Mouse (Mus musculus) megakaryocyte-erythroid progenitor cell, adult 5-6 weeks (primary cell): ENCODE results near the gene Gm42957. TPM values are rescaled to one million over a fixed set of nuclear protein-coding genes. Genes with fewer than 3 reads are reported as not detected.

Source experiments
- ATAC-seq: replicated peaks from 2 replicates; pipeline ENCODE4 v1.8.0; 2016; ENCODE audit warnings: mild to moderate bottlenecking, inconsistent platforms; ENCODE audit not compliant: severe bottlenecking, poor library complexity, low FRiP score, low TSS enrichment
- total RNA-seq, 2 experiments: library from RNA; stranded (forward) in 1 of 2; stranded (reverse) in 1 of 2; fragments of 200-1000, 215-1000 nt in 1 of 2; fragments of >200 nt in 1 of 2; fragmentation: Nextera tagmentation in 1 of 2; gene quantifications; 2 replicates each; pipeline ENCODE4 v1.2.3; 2014 to 2017

The Gm42957 gene
- total RNA-seq, 2 experiments from 2014 or later, result 0.50 TPM; not detected in 1

GRCm38 (mm10) chr3:96696766-96697732 lies 61.8 kb downstream of the Gm42957 start:
- ATAC-seq, result peak; percentile 75

- no peak for ATAC-seq
Observed at GRCm38 (mm10) chr3:96698993-96699690, 63.9 kb downstream of the Gm42957 start.

- ATAC-seq, result no peak
Observed at GRCm38 (mm10) chr3:96700376-96700775, 65.1 kb downstream of the Gm42957 start.

GRCm38 (mm10) chr3:96701003-96701402 lies 65.7 kb downstream of the Gm42957 start:
- no peak for ATAC-seq

Other genes with a start within 250 kb of the Gm42957 start
- gene BC107364, start 183.2 kb upstream of the Gm42957 start, total RNA-seq (2014; fragmentation: Nextera tagmentation), result not detected in 2 replicates
- not detected in 2 replicates for gene BC107364, start 183.2 kb upstream of the Gm42957 start, total RNA-seq (2017)
- not detected in 2 replicates for gene Hfe2, start 110.3 kb upstream of the Gm42957 start, total RNA-seq (2014; fragmentation: Nextera tagmentation)
- gene Hfe2, start 110.3 kb upstream of the Gm42957 start, total RNA-seq (2017), result not detected in 2 replicates
- 257 and 274 TPM in 2 replicates for gene Txnip, start 77.5 kb upstream of the Gm42957 start, total RNA-seq (2014; fragmentation: Nextera tagmentation)
- 121 and 224 TPM in 2 replicates for gene Txnip, start 77.5 kb upstream of the Gm42957 start, total RNA-seq (2017)
- not detected in 2 replicates for gene Gm16253, start 58.5 kb upstream of the Gm42957 start, total RNA-seq (2014; fragmentation: Nextera tagmentation)
- not detected in 2 replicates for gene Gm16253, start 58.5 kb upstream of the Gm42957 start, total RNA-seq (2017)
- gene Polr3gl, start 41.3 kb upstream of the Gm42957 start, total RNA-seq (2014; fragmentation: Nextera tagmentation), result 18.4 and 38.1 TPM in 2 replicates
- 56.0 and 72.8 TPM in 2 replicates for gene Polr3gl, start 41.3 kb upstream of the Gm42957 start, total RNA-seq (2017)
- gene Ankrd34a, start 38.8 kb upstream of the Gm42957 start, total RNA-seq (2014; fragmentation: Nextera tagmentation), result not detected in 2 replicates
- not detected in 2 replicates for gene Ankrd34a, start 38.8 kb upstream of the Gm42957 start, total RNA-seq (2017)
- 0.25 and 0.72 TPM in 2 replicates for gene Lix1l, start 34.3 kb upstream of the Gm42957 start, total RNA-seq (2014; fragmentation: Nextera tagmentation)
- gene Lix1l, start 34.3 kb upstream of the Gm42957 start, total RNA-seq (2017), result 0.72 and 0.94 TPM in 2 replicates
- gene Rbm8a, start 5.5 kb upstream of the Gm42957 start, total RNA-seq (2014; fragmentation: Nextera tagmentation), result 174 and 189 TPM in 2 replicates
- gene Rbm8a, start 5.5 kb upstream of the Gm42957 start, total RNA-seq (2017), result 95.5 and 108 TPM in 2 replicates
- 23.1 and 49.5 TPM in 2 replicates for gene Pex11b, start 98 bp upstream of the Gm42957 start, total RNA-seq (2014; fragmentation: Nextera tagmentation)
- gene Pex11b, start 98 bp upstream of the Gm42957 start, total RNA-seq (2017), result 9.7 and 17.3 TPM in 2 replicates
- 0.10 and 4.4 TPM in 2 replicates for gene Itga10, start 10.1 kb downstream of the Gm42957 start, total RNA-seq (2014; fragmentation: Nextera tagmentation)
- gene Itga10, start 10.1 kb downstream of the Gm42957 start, total RNA-seq (2017), result 0.08 and 0.28 TPM in 2 replicates
- gene Ankrd35, start 34.7 kb downstream of the Gm42957 start, total RNA-seq (2014; fragmentation: Nextera tagmentation), result 0.17 TPM in 1 of 2 replicates, not detected in the other
- gene Ankrd35, start 34.7 kb downstream of the Gm42957 start, total RNA-seq (2017), result 0.11 TPM in 1 of 2 replicates, not detected in the other
- 11.0 and 14.2 TPM in 2 replicates for gene Pias3, start 60.9 kb downstream of the Gm42957 start, total RNA-seq (2014; fragmentation: Nextera tagmentation)
- gene Pias3, start 60.9 kb downstream of the Gm42957 start, total RNA-seq (2017), result 1.7 and 2.9 TPM in 2 replicates
- not detected in 2 replicates for gene Nudt17, start 73.1 kb downstream of the Gm42957 start, total RNA-seq (2014; fragmentation: Nextera tagmentation)
- gene Nudt17, start 73.1 kb downstream of the Gm42957 start, total RNA-seq (2017), result not detected in 2 replicates
- 37.2 and 41.7 TPM in 2 replicates for gene Polr3c, start 92.2 kb downstream of the Gm42957 start, total RNA-seq (2014; fragmentation: Nextera tagmentation)
- gene Polr3c, start 92.2 kb downstream of the Gm42957 start, total RNA-seq (2017), result 17.6 and 28.0 TPM in 2 replicates
- gene Rnf115, start 92.2 kb downstream of the Gm42957 start, total RNA-seq (2014; fragmentation: Nextera tagmentation), result 35.3 and 40.0 TPM in 2 replicates
- gene Rnf115, start 92.2 kb downstream of the Gm42957 start, total RNA-seq (2017), result 51.7 and 74.3 TPM in 2 replicates
- not detected in 2 replicates for gene Pdzk1, start 193.8 kb downstream of the Gm42957 start, total RNA-seq (2014; fragmentation: Nextera tagmentation)
- not detected in 2 replicates for gene Pdzk1, start 193.8 kb downstream of the Gm42957 start, total RNA-seq (2017)
- gene Cd160, start 193.9 kb downstream of the Gm42957 start, total RNA-seq (2014; fragmentation: Nextera tagmentation), result 0.76 and 3.2 TPM in 2 replicates
- gene Cd160, start 193.9 kb downstream of the Gm42957 start, total RNA-seq (2017), result 0.46 and 2.0 TPM in 2 replicates